Mouse (Mus musculus) liver, embryonic 16.5 days (tissue): ENCODE measurements at regions not wholly inside any gene's neighbourhood (a gene's known extent, or its start where the extent isn't known, plus 50 kb on each side); places are given as distances from the start of the nearest gene placed in this dataset.

ENCODE experiments used
- ATAC-seq: fragments of 200-750 bp; cut with Nextera tagmentation; 2 replicates; pipeline ENCODE4 v1.8.0; 2017; ENCODE audit warnings: low read depth, mild to moderate bottlenecking, moderate number of reproducible peaks, moderate library complexity
- H3K27ac ChIP-seq: fragments of 300-500 bp; sonication (generic); 2 replicates; pipeline ENCODE4 v1.5.1; 2014; ENCODE audit warnings: mild to moderate bottlenecking, low read length
- H3K27me3 ChIP-seq: fragments of 300-500 bp; sonication (generic); 2 replicates; pipeline ENCODE4 v1.6.1; 2014; ENCODE audit warnings: low read depth, low read length, mixed read lengths; ENCODE audit not compliant: control insufficient read depth, insufficient read depth
- H3K36me3 ChIP-seq: fragments of 300-500 bp; sonication (generic); 2 replicates; pipeline ENCODE4 v1.6.1; 2014; ENCODE audit warnings: mild to moderate bottlenecking; ENCODE audit not compliant: control insufficient read depth, insufficient read depth
- H3K4me1 ChIP-seq: fragments of 300-500 bp; sonication (generic); 2 replicates; pipeline ENCODE4 v1.6.1; 2014; ENCODE audit warnings: low read depth, low read length, mixed read lengths; ENCODE audit not compliant: control insufficient read depth
- H3K4me2 ChIP-seq: fragments of 300-500 bp; sonication (generic); 2 replicates; pipeline ENCODE4 v1.6.1; 2014; ENCODE audit warnings: low read depth, low read length, mixed read lengths
- H3K4me3 ChIP-seq: fragments of 300-500 bp; sonication (generic); 2 replicates; pipeline ENCODE4 v1.5.1; 2014; ENCODE audit warnings: low read depth, mild to moderate bottlenecking, low read length
- H3K9ac ChIP-seq: fragments of 300-500 bp; sonication (generic); 2 replicates; pipeline ENCODE4 v1.6.1; 2014; ENCODE audit warnings: low read depth, low read length
- H3K9me3 ChIP-seq: fragments of 300-500 bp; sonication (generic); replicated peaks from 2 replicates; pipeline ENCODE4 v1.6.1; 2016; ENCODE audit warnings: low read length; ENCODE audit not compliant: control insufficient read depth
- WGBS: fragments of 180-500 bp; shearing (Covaris S2); extraction: QIAGEN DNeasy Blood & Tissue Kit; methylation state at CpG from one replicate; pipeline ENCODE4 v1.1.7; 2014; ENCODE audit not compliant: insufficient replicate concordance; 5-methylcytosine and 5-hydroxymethylcytosine counted together

- no peak for ATAC-seq
- H3K27me3 ChIP-seq, result no peaks in the 10 kb centered on the region
- H3K9ac ChIP-seq, result no peak overlapping the region
- no peak overlapping the region for H3K27ac ChIP-seq
- no peaks in the 10 kb centered on the region for H3K9me3 ChIP-seq
- no peak overlapping the region for H3K4me3 ChIP-seq
- no peaks in the 10 kb centered on the region for H3K4me1 ChIP-seq
- H3K4me2 ChIP-seq, result no peak overlapping the region
- no peaks in the 10 kb centered on the region for H3K36me3 ChIP-seq
- WGBS, result 47% methylated on average over 12 of the region's 12 CpGs
Observed at GRCm38 (mm10) chr9:61151901-61152337, 220.2 kb upstream of the Tle3 start.

- no peaks in the 10 kb centered on the region for H3K27me3 ChIP-seq
- H3K4me2 ChIP-seq, result no peak overlapping the region
- H3K9ac ChIP-seq, result no peak overlapping the region
- no peak overlapping the region for H3K4me3 ChIP-seq
- no peaks in the 10 kb centered on the region for H3K9me3 ChIP-seq
- H3K36me3 ChIP-seq, result no peaks in the 10 kb centered on the region
- no peak for ATAC-seq
- WGBS, result 55% methylated on average over 6 of the region's 6 CpGs
- H3K27ac ChIP-seq, result no peak overlapping the region
- no peaks in the 10 kb centered on the region for H3K4me1 ChIP-seq
Observed at GRCm38 (mm10) chr9:61154721-61155120, 217.4 kb upstream of the Tle3 start.

GRCm38 (mm10) chr9:61155851-61156250, 216.3 kb upstream of the Tle3 start:
- Histone ChIP-seq H3K9ac (no peak overlapping the region), H3K9me3 (no peaks in the 10 kb centered on the region), H3K4me2 (no peak overlapping the region), H3K27me3 (no peaks in the 10 kb centered on the region), H3K27ac (no peak overlapping the region), H3K36me3 (no peaks in the 10 kb centered on the region), H3K4me3 (no peak overlapping the region), H3K4me1 (no peaks in the 10 kb centered on the region)
- 59% methylated on average over 14 of the region's 14 CpGs for WGBS
- ATAC-seq, result no peak

- Histone ChIP-seq H3K27me3 (no peaks in the 10 kb centered on the region), H3K4me3 (no peak overlapping the region), H3K4me1 (no peaks in the 10 kb centered on the region), H3K4me2 (no peak overlapping the region), H3K27ac (no peak overlapping the region), H3K9ac (no peak overlapping the region), H3K36me3 (no peaks in the 10 kb centered on the region), H3K9me3 (no peaks in the 10 kb centered on the region)
- 47% methylated on average over 10 of the region's 10 CpGs for WGBS
- ATAC-seq, result no peak
Observed at GRCm38 (mm10) chr9:61158192-61158770, 213.9 kb upstream of the Tle3 start.

GRCm38 (mm10) chr9:61159159-61159558, 213.0 kb upstream of the Tle3 start:
- Histone ChIP-seq H3K36me3 (no peaks in the 10 kb centered on the region), H3K4me1 (no peaks in the 10 kb centered on the region), H3K4me2 (no peak overlapping the region), H3K9me3 (no peaks in the 10 kb centered on the region), H3K27ac (no peak overlapping the region), H3K9ac (no peak overlapping the region), H3K4me3 (no peak overlapping the region), H3K27me3 (no peaks in the 10 kb centered on the region)
- ATAC-seq, result no peak
- WGBS, result 66% methylated on average over 2 of the region's 2 CpGs

GRCm38 (mm10) chr9:61159616-61160015, 212.6 kb upstream of the Tle3 start:
- Histone ChIP-seq H3K4me2 (no peak overlapping the region), H3K4me1 (no peaks in the 10 kb centered on the region), H3K9me3 (no peaks in the 10 kb centered on the region), H3K9ac (no peak overlapping the region), H3K27ac (no peak overlapping the region), H3K4me3 (no peak overlapping the region), H3K27me3 (no peaks in the 10 kb centered on the region), H3K36me3 (no peaks in the 10 kb centered on the region)
- ATAC-seq, result no peak
- WGBS, result 68% methylated on average over 10 of the region's 10 CpGs

GRCm38 (mm10) chr9:61162884-61163283, 209.3 kb upstream of the Tle3 start:
- WGBS, result 80% methylated on average over 10 of the region's 10 CpGs
- ATAC-seq, result no peak
- no peaks in the 10 kb centered on the region for H3K9me3 ChIP-seq

GRCm38 (mm10) chr9:61163671-61164288, 208.4 kb upstream of the Tle3 start:
- no peak for ATAC-seq
- Histone ChIP-seq H3K9me3 (no peaks in the 10 kb centered on the region), H3K27ac (no peak overlapping the region)

More at GRCm38 (mm10) chr9:61162884-61163283, 209.3 kb upstream of the Tle3 start:
- no peak overlapping the region for H3K4me2 ChIP-seq
- no peaks in the 10 kb centered on the region for H3K27me3 ChIP-seq
- H3K4me3 ChIP-seq, result no peak overlapping the region
- H3K36me3 ChIP-seq, result no peaks in the 10 kb centered on the region
- H3K9ac ChIP-seq, result no peak overlapping the region
- H3K27ac ChIP-seq, result no peak overlapping the region
- H3K4me1 ChIP-seq, result no peaks in the 10 kb centered on the region

GRCm38 (mm10) chr9:61164501-61165251, 207.5 kb upstream of the Tle3 start:
- no peak overlapping the region for H3K4me3 ChIP-seq
- H3K9me3 ChIP-seq, result no peaks in the 10 kb centered on the region
- H3K36me3 ChIP-seq, result no peaks in the 10 kb centered on the region
- 55% methylated on average over 11 of the region's 11 CpGs for WGBS
- no peak overlapping the region for H3K27ac ChIP-seq
- no peaks in the 10 kb centered on the region for H3K4me1 ChIP-seq
- no peaks in the 10 kb centered on the region for H3K27me3 ChIP-seq
- H3K9ac ChIP-seq, result no peak overlapping the region
- H3K4me2 ChIP-seq, result no peak overlapping the region
- ATAC-seq, result no peak

More at GRCm38 (mm10) chr9:61163671-61164288, 208.4 kb upstream of the Tle3 start:
- H3K27me3 ChIP-seq, result no peaks in the 10 kb centered on the region
- H3K9ac ChIP-seq, result no peak overlapping the region
- no peaks in the 10 kb centered on the region for H3K36me3 ChIP-seq
- H3K4me3 ChIP-seq, result no peak overlapping the region
- no peak overlapping the region for H3K4me2 ChIP-seq
- 73% methylated on average over 19 of the region's 19 CpGs for WGBS
- H3K4me1 ChIP-seq, result no peaks in the 10 kb centered on the region
